Mouse (Mus musculus): ENCODE results near the gene Prkcsh.

Gene Prkcsh

GRCm38 (mm10) chr9:22002194-22003162 is at the start of gene Prkcsh, which contains the start of gene Ccdc151:
Prkcsh (plus strand) TSS chr9:22002806.
Ccdc151 (minus strand) TSS chr9:22002634.
- DNase-seq, result peak; percentile 99

GRCm38 (mm10) chr9:21953600-21953999 is 49.0 kb upstream of the Prkcsh start:
- DNase-seq, result no peak

- DNase-seq, result no peak
These were observed 48.0 kb upstream of the Prkcsh start for GRCm38 (mm10) chr9:21954635-21955034.

- DNase-seq, result no peak
These were observed 47.4 kb upstream of the Prkcsh start for GRCm38 (mm10) chr9:21955225-21955569.

- DNase-seq, result peak; percentile 98
These were observed 46.9 kb upstream of the Prkcsh start, which contains the start of gene Swsap1 for GRCm38 (mm10) chr9:21955570-21956281. Swsap1 (plus strand) TSS chr9:21955755.

- no peak for DNase-seq
These were observed 44.2 kb upstream of the Prkcsh start for GRCm38 (mm10) chr9:21958372-21958771.

- DNase-seq, result no peak
These were observed 43.4 kb upstream of the Prkcsh start for GRCm38 (mm10) chr9:21959244-21959643.

GRCm38 (mm10) chr9:21960135-21960534 is 42.5 kb upstream of the Prkcsh start:
- DNase-seq, result no peak

GRCm38 (mm10) chr9:21960558-21961208 is 41.9 kb upstream of the Prkcsh start:
- DNase-seq, result peak; percentile 50

GRCm38 (mm10) chr9:21961366-21961980 is 41.1 kb upstream of the Prkcsh start:
- DNase-seq, result no peak

- DNase-seq, result peak; percentile 8
These were observed 40.6 kb upstream of the Prkcsh start for GRCm38 (mm10) chr9:21962010-21962409.

- DNase-seq, result peak; percentile 66
These were observed 40.1 kb upstream of the Prkcsh start for GRCm38 (mm10) chr9:21962416-21963059.

GRCm38 (mm10) chr9:21963417-21963816 is 39.2 kb upstream of the Prkcsh start, which contains the start of gene Epor:
Epor (minus strand) TSS chr9:21963506.
- peak; percentile 31 for DNase-seq

GRCm38 (mm10) chr9:21968883-21969282 is 33.7 kb upstream of the Prkcsh start:
- DNase-seq, result no peak

GRCm38 (mm10) chr9:21969304-21969703 is 33.3 kb upstream of the Prkcsh start:
- DNase-seq, result no peak

- DNase-seq, result no peak
These were observed 25.9 kb upstream of the Prkcsh start for GRCm38 (mm10) chr9:21976626-21977175.

GRCm38 (mm10) chr9:21977331-21977730 is 25.3 kb upstream of the Prkcsh start:
- DNase-seq, result no peak

- peak; percentile 55 for DNase-seq
These were observed 24.6 kb upstream of the Prkcsh start for GRCm38 (mm10) chr9:21977972-21978371.

GRCm38 (mm10) chr9:21978398-21979128 is 24.0 kb upstream of the Prkcsh start:
- DNase-seq, result no peak

- DNase-seq, result no peak
These were observed 18.7 kb upstream of the Prkcsh start for GRCm38 (mm10) chr9:21983911-21984310.
